Mouse (Mus musculus) right cerebral cortex, postnatal 14 days (tissue): ENCODE measurements at regions not wholly inside any gene's neighbourhood (a gene's known extent, or its start where the extent isn't known, plus 50 kb on each side); places are given as distances from the start of the nearest gene placed in this dataset.
"Not testable (repeated sequence)": the region's sequence is repeated elsewhere in the genome, so short reads cannot be mapped to it uniquely, and the experiment has no call there.

Experiments
- DNase-seq: peaks from one replicate; pipeline ENCODE4 v3.0.0; 2022

DNA sequence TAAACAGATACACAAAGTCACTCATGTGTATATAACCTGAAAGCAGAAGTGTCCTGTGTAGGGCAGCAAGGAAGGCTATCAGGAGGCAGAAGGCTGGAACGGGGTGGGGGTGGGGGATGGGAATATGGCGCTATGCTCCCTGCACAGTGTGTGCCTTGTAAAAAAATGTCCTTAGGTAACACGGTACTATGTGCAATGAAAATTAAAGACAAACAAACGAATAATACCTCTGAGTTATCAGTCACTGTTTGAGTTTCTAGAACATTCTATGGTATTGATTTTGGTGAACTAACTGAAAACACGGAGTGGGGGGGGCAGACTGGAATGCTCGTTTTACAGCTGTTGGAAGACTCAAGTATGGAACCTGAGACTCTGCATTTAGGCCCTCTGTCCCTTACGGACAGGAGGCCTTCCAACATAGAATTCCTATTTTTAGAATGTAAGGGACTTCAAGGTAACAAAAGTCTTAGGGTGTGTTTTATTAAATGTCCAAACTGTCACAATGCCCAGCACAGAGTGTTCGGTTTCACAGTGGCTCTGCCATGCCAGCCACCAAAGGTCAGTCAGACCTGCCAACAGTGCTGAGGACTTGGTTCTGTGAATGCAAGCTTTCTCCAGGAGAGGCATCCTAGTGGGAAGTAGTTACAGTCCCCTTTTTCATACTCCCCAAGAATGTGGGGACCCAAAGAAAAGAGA is 240.6 kb downstream of the Ano6 start:
- no peak for DNase-seq

DNA sequence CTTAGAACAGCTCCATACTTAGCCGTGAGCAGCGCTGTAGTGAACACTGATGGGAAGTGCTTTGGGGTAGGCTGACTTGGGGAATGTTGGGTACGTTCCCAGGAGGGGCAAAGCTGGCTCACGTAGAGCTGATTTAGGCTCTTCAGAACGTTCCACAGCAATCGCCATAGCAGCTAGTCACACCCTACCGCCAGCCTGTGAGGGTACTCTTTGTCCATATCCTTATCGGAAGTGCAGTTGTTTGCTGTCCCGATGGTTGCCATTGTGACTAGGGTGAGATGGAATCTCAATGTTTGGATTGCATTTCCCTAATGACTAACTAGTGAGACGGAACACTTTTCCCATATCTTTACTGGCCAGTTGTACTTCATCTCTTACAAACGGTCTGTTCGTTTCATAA is 244.6 kb downstream of the Ano6 start:
- no peak for DNase-seq

DNA sequence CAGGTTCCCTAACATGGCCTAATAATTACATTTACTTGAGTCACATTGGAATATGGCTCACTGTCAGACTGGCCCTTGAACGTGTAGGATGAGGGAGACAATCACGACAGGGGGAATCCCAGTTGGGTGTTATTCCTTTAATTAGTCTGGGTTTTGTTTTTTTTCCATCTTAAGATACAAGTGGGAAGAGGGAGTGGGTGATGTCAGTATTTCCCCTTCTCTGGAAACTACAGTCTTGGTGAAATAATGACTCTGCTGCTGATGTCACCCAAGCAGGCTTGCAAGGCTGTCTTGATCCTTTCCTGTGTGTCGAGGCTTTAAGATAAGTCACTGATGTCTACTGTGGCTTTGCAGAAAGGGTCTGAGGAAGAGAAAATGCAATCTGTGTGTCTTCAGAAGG is 241.8 kb upstream of the Arid2 start:
- no peak for DNase-seq

DNA sequence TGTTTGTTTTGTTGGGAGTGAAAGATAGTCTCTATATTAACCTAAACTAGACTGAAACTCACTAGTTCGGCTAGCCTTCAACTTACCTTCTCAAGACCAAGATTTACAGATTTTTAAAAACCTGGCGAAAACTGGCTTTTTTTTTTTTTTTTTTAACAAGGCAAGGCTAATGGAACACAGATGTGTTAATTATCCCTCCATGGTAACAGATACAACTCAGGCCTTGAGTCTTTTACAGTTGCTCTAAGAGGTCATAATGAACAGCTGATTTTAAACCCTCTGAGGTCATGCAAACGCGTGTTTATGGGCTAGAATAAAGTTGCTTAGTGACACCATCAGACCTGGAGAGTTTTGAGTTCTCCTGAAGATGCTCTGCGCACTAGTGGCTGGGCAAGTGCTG is 240.7 kb upstream of the Arid2 start:
- no peak for DNase-seq

DNA sequence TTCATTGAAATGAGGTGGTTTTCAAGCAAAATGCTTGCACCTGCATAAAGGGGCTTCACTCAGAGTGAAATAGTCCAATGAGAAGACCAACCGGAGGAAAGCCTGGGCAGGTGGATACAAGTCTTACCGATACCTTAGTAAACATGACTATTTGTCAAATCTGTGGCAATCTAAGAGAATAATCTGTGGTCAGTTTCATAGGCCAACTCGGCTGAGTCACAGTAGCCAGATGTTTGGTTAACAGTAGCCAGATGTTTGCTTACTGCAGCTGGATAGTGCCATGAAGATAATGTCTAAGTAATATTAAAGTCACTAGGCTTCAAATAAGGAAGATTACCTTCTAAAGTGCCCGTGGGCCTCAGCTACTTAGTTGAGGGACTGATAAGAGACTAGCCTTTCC is 236.9 kb upstream of the Arid2 start:
- DNase-seq = no peak

DNA sequence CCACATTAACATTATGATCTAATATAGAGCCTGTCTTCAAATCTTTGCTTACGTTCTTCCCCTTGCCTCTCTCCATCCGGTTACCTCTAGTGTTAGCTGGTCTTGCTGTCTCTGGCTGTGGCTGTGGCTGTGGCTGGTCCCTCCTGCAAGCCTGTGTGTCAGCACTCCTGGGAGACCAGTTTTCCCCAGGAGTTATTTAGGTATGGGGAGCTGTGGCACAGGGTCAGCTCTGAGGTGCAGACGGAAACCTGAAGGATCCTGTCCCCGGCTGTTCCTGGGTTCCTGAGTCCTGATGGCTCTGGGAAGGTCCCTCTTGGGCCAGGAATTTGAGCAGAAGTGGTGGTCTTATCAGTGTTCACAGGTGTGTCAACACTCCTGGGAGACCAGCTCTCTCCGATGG is 234.7 kb upstream of the Arid2 start:
- DNase-seq = no peak

DNA sequence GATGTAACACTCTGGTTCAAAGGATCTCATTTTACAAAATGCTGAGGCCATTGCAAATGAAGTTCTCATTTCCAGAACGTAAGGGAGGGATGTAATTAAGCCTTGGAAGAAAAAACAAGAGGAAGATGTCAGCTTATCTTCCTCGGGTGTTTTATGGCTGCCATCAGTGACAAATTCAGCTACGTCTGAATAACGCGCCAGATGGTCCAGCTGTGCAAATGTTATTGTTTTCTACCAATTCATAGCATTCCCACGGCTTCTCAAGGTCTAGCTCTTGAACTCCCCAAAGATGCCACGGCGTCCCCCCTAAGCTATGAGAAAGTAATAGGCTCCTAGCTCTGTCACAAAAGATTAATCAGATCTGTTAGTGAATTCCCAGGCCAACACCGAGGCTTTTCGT is 232.0 kb upstream of the Arid2 start:
- DNase-seq = no peak

DNA sequence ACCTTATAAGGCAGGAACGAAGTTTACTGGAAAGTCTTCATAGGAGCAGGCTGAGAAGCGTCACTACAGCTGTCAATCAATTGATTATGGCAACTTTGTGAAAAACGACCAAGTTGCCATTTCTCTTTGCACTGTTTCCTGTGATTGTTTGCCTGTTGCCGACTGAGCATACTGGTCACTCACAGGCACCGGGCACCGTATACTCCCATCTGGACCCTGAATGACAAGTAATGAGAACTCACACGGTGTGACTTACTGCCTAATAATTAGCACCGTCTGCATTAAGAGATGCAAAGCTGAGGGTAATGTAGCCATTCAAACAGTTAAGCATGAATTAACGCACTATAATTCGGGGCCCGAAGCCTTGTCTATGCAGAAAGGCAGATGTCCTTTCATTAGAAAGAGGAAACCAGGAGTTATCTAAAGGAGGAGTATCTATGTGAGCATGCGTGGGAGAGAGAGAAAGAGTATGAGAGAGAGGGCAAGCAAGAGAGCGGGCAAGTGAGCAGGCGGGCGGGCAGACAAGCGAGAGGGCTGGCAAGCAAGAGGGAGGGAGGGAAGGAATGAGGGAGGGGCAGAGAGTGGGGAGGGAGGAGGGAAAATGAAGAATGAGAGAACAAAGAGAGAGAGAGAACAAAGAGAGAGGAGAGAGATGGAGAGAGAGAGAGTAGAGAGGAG is 231.4 kb upstream of the Arid2 start:
- no peak for DNase-seq

DNA sequence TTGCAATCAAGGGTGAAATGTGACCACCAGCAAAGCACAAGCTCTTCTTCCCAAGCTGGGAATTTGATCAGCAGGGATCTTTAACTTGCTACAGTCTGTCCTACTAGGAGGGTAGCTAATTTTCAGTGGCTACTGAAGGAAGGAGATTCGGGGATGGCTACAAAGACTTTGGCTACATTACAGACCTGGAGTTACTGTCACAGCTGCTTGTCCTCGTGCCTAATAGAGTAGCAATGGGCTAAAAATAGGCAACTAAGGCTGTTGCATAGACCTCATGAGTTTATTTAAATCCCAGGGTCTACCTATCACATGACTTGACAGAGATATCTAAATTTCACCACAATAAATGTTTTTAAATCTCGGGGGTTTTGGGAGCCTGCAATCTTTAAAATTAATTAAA is 227.7 kb upstream of the Arid2 start:
- DNase-seq = no peak

DNA sequence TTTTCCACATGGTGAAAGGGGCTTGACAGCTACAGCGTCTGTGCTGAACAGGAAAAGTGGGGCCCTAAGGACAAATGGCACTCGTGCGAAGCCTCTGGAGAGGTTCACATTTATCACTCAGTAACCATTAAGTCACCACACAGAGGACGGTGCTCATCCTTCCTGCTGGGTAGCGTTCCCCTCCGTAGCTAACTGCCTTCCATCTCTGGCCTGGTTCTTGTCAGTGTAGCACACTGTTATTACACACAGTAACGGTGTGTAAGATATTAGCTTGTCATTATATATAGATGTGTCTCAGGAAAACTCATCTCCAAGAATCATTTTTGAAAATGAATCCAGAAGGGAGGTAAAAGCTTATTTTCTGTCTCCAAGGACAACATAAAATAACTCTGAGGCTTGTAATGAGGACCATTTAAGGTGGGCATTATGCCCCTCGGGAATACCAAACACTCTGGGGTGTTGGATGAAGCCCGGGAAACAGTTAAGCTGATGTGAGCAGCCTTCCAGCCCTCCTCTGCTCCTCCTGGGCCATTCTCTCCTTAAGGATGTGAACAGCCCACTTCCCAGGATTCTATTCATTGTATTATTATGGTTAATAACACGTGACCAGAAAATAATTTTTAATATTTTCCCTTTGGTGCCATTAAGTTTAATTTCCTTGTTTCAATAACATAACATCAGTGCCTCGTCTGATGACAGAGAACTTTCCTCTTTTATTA is 222.7 kb upstream of the Arid2 start:
- no peak for DNase-seq

DNA sequence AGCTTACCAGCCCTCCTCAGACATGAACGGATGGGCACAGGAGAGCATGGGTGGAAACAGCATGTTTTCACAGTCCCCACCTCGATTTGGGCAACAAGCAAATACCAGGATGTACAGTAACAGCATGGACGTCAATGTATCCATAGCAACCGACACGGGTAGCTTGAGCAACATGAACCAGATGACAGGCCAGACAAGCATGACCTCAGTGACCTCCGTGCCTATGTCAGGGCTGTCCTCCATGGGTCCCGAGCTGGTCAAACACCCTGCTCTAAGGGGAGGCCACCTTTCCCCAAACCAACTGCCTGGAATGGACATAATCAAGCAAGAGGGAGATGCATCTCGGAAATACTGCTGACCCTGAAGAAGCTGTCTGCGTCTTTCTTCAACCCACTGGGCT is 211.7 kb upstream of the Arid2 start:
- no peak for DNase-seq

DNA sequence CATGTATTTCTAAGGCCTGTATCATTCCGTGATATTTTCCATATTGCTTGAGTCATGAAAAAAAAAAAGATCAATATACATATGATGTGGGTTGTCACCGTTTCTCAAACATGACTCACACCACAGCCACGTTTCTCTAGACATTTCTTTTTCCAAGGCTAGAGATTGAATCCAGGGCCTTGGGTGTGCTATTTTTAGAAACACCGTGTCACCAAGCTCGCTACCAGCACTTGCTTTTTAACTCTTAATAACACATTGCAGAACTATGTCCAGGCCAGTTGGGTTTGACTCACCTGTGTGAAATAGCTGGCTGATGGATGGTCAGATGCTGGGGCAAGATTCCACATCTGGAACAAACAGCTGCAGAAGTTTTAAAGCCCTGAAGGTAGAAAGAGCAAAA is 209.6 kb upstream of the Arid2 start:
- no peak for DNase-seq

DNA sequence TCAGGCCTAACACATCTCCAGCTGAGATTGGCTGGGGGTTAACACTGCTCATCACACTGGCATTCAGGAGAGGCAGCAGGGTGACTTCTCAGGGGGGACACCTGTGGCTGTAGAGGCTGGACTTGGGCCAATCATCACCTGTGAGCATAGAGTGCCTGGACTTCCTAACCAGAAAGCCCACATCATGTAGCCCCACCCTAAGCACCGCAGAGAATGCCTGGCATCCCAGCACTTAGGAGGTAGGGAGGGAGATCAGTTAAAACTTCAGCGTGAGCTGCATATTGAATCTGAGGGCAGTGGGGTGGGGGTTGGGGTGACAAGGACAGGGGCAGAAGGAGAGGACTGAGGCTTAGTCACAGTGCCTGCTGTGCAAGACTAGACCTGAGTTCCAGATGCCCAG is 208.7 kb upstream of the Arid2 start:
- DNase-seq = no peak

DNA sequence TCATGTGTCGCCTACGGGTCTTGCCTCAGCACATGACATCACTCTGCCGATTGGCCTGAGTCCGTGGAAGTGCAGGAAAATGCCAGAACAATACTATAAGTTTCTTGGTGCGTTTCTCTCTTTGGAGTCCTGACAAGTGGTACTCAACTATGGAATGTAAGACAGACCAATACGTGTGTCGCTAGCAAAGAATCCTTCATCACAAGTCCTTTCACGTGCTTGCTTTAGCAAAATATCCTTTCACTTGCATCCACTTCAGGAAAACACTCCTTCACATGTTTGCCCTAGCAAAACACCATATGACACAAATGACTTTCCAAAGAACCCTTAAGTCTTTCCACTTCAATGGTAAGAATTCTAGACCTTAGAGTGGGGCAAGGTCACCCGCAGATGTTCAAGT is 197.6 kb upstream of the Arid2 start:
- no peak for DNase-seq

DNA sequence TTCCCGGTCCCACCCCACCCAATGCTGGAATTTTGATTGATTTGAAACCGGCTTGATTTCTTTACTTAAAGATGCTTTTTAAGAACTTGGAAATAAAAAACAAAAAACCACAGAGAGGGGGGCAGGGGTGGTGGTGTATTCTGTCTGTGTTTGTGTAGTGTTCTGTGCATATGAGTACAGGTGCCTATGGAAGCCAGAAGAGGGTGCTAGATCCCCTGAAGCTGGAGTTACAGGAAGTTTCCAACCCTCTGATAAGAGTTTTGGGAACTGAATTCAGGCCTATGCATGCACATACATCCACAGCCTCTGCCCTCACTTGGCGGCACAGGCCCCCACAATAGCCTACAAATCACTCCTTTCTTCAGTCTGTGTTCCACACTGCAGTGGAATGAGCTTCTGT is 190.9 kb upstream of the Arid2 start:
- no peak for DNase-seq

DNA sequence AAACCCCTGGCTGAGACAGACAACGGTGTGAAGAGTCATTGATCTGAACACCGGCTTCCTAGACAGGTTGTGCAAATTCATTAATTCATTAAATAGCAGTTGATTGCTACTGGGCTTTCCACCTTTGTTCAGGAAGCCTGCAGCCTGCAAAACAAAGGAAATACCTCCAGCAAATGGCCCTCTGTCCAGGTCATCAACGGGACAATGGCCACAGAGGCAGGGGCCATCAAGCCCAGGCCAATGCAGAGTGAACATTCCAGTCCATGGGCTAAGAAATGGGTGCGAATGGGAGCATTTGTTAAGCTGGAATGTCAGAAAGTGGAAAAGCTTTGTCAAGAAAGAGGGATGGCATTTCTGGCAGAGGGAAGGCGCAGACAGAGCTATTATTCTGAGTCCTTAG is 188.5 kb upstream of the Arid2 start:
- DNase-seq = no peak

DNA sequence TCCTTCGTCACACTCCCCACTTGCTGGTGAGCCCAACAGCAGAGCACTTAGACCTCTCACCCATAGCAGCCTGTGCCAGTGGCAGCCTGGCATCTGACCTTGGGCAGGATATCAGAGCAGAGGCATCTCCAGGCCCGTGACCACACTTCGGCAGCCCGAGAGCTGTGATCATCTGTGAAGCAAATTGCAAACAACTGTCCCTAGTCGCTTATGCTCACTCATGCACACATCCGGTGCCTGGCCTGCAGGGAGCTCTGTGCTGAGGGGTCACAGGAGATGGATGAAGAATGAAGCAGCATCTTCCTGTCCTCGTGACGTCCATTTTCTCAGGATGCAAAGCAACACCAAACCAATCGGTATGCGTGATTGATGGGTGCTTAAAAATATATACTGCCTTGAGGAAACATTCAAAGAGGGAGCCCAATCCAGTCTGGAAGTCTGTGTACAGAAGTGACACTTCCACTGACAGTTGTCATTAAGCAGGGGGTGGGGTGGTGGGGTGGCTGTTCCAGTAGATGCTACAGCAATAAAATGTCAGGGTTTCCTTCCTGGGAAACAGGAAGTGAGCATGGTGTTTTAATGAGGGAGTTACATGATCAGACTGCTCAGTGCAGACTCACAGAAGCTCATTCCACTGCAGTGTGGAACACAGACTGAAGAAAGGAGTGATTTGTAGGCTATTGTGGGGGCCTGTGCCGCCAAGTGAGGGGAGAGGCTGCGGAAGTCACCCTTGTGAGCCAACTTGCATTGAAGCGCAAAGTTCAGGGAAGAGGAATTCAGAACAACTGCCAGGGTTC is 187.3 kb upstream of the Arid2 start:
- DNase-seq = not testable (repeated sequence)

DNA sequence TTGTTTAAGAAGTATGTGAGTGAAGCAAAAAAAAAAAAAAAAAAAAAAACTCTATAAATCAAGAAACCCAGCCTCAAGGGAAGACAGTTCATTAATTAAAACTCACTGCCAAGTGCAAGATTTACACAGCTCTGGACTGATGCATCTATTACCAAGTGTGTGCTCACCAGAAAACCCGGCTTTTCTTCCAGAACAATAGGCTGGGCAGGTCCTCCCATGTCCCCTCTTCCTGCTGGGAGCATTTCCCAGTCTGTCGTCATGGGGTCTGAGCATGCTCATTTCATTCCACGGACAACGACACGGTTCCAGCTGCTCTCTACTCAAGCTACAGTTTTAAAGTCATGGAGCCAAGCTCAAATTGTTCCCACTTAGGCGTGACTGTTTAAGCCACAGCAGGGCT is 183.6 kb upstream of the Arid2 start:
- no peak for DNase-seq

DNA sequence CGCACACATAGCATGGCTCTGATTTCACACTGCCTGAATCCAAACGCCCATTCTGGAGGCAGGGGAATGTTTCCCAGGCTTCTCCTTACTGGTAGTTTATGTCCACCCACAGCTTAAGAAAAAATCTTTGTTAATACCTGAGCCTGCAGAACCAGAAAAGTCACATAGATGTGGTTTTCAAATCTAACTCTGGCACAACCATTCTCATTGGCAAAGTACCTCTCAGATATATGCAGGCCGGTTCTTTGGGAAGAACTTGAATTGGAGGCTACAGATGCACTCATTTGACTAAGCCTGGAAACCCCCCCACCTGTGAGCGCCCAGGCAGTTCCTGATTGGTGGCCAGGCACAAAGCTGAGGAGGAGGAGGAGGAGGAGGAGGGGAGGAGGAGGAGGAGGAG is 179.8 kb upstream of the Arid2 start:
- no peak for DNase-seq

DNA sequence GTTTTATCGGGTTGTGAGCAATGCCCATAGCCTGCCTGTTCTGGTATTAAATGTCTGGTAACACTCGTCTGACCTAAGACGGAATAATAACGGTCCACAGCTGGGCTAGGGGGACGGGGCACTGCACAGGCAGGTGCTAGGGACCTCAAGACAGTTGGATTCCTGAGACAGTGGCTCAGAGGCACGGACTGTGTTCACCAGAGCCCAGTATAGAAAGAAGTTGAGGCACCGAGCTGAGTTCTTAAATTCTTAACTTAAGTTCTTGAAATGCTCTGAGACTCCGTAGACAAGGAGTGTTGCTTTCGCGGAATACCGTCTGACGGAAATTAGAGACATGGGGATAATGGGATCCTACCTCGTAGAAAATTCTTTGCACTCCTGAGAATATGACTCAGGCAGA is 174.2 kb upstream of the Arid2 start:
- DNase-seq = no peak

DNA sequence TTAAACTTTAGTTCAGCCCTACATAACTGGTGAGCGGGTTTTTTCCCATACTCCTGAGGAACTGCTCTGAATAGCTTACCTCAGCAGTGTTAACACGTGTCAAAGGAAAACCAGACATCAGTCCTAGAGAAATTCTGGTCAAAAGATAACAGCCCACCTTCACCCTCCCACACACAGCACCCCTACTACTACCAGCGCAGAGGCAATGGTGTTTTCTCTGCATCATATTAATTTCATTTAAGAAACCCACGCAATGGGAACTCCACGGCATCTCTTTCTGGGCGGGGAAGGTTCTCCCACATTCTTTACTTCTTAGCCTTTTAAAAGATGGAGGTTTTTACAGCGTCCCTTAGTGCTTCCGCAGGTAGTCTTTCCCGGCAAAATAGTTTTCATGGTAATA is 172.7 kb upstream of the Arid2 start:
- no peak for DNase-seq

DNA sequence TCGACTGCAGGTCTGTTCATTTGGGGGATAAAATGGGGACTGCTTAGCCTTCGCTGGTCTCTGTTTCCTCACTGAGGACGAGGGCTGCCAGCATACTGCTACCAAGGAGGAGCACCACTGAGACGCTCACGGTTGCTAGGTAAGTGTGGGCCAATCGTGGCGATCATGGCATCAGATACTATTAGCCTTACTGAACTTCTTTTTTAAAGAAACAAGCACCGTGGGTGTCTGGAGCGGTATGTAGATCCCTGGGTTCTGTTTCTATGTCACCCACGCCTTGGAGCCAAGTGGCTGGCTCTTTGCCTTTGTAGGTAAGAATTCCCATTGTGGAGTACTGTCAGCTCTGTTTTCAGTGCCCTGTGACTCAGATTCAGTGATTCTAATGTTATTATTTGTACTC is 172.1 kb upstream of the Arid2 start:
- no peak for DNase-seq

DNA sequence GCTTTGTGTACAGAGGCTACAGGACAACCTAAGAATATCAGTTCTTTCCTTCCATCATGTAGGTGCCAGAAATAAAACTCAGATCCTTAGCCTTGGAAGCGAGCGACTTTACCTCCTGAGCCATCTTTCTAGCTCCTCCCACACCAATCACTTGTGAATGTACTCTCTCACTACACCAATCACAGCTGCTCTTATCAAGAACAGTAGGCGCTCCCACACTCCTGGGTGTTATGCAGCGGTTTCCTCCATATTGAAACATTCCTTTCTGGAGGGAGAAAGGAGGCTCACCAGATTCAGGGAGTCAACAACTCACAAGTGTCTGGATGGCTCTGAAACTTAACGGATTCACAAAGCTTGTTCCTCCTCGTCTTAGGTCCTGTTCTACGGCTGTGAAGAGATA is 168.1 kb upstream of the Arid2 start:
- no peak for DNase-seq

DNA sequence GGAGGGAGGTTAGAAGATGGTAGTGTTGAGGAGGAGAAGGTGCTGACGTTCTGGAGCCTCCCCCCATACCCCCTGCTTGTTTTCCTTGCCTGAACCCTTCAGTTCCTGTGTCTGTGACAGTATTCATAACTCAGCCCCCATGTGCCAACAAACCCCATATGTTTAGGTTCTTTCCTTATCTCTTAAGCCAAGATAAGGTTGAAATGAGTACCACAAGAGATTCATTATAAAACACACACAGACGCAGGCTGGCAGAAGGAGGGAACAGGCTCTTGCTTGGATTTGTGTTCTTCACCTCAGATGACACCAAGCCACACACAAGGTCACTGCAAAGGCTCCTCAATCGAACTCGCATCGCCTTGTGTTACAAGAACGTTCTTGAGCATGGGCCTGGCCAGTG is 162.9 kb upstream of the Arid2 start:
- no peak for DNase-seq
